Mouse (Mus musculus): ENCODE measurements around the gene Gpr153. TPM values are rescaled to one million over a fixed set of nuclear protein-coding genes. Genes with fewer than 3 reads are reported as not detected.

The Gpr153 gene
- total and polyA plus RNA-seq, 3 experiments = 0.08 TPM; not detected in 2

DNA sequence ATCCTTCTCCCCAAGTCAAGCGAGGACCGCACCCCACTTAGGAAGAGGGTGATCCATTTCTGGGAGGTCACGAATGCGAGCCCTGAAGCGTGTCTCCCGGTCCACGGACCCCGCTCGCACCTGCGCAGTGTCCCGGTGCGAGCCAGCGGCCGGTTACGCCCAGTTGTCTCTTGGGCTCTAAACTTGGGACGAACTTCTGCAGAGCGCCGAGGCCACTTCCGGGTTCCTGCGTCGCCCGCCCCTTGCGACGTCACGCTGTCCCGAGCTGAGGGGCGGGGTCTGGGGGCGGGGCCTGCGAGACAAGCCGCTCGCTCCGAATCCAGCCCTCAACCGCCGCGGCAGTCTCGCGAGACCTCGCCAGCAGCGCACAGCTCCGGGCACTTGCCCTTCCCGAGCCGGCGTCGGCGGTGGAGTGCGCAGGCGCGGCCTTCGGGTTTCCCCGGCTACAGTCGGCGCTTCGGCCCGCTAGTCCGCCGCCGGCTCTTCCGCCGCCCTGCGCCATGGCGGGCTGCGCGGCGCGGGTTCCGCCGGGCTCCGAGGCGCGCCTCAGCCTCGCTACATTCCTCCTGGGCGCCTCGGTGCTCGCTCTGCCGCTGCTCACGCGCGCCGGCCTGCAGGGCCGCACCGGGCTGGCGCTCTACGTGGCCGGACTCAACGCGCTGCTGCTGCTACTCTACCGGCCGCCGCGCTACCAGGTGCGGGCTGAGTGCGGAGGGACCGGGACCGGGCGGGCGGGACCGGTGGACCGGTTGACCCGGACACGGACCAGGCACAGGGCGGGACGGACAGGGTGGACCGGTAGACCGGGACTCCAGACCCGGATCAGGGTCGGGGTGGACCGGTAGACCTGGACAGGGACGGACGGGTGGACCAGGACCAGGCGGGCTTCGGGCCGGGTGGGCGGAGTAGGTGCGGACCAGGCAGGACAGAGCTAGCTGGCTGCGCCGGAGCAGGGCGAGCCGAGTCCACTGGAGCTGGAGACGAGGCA is 23.1 kb downstream of the Gpr153 start, which contains the start of gene Icmt:
Gene Icmt, plus strand, starts transcription at position 354 of the 988 bp plus-strand sequence.
- Histone ChIP-seq H3K4me1 (ENCODE audit: control insufficient read depth in 1 of 2, insufficient read depth in 2 of 2, low read length in 2 of 2) (peaks cover 4 to 14% of the 10 kb centered on the region in 2 experiments; a peak in 3 of 4 replicates), H3K27me3 (ENCODE audit: control insufficient read depth in 1 of 2, insufficient read depth in 2 of 2, low read length in 2 of 2) (no peaks in the 10 kb centered on the region), H3K36me3 (ENCODE audit: control insufficient read depth in 1 of 2, insufficient read depth in 2 of 2, low read length in 2 of 2) (peaks cover 0 to 8% of the 10 kb centered on the region in 2 experiments; a peak in 1 of 4 replicates), H3K27ac (ENCODE audit: control insufficient read depth, low read depth, low read length) (peak within 1 kb of the TSS; percentile 88), H3K9ac (ENCODE audit: control insufficient read depth, low read depth, low read length, poor library complexity, severe bottlenecking) (peak within 1 kb of the TSS; percentile 95), H3K79me2 (ENCODE audit: control insufficient read depth, insufficient read depth, low read length, poor library complexity) (peaks cover 20% of the 10 kb centered on the region), H3K4me3 (ENCODE audit: control insufficient read depth in 1 of 2, insufficient read depth in 1 of 2, low read depth in 2 of 2, low read length in 2 of 2) (peak within 1 kb of the TSS; percentile 72 to 86), H3K9me3 (replicated peaks; ENCODE audit: insufficient read depth, low read length) (no peaks in the 10 kb centered on the region)
- TF ChIP-seq NELFE (IDR thresholded peaks at IDR 0.05; ENCODE audit: low read depth, low read length) (peak; percentile 86), CHD2 (IDR thresholded peaks at IDR 0.05; ENCODE audit: low read length) (peak; percentile 97), MXI1 (IDR thresholded peaks at IDR 0.05; ENCODE audit: low read depth, low read length) (peak; percentile 60), NRF1 (IDR thresholded peaks at IDR 0.05; ENCODE audit: insufficient read depth, low read depth, low read length, poor library complexity, severe bottlenecking) (peak; percentile 75), SIN3A (IDR thresholded peaks at IDR 0.05; ENCODE audit: low read length) (peak; percentile 71), USF2 (IDR thresholded peaks at IDR 0.05; ENCODE audit: borderline replicate concordance in 1 of 2, insufficient read depth in 1 of 2, low read depth in 1 of 2, low read length in 2 of 2) (no peak), TCF12 (IDR thresholded peaks at IDR 0.05; ENCODE audit: low read depth, low read length) (peak; percentile 54), POLR2A (IDR thresholded peaks at IDR 0.05; ENCODE audit: control insufficient read depth in 1 of 2, insufficient read depth in 1 of 2, low read depth in 1 of 2, low read length in 2 of 2, poor library complexity in 1 of 2) (peak; percentile 80 to 96), HCFC1 (IDR thresholded peaks at IDR 0.05; ENCODE audit: low read depth, low read length) (peak; percentile 89), UBTF (IDR thresholded peaks at IDR 0.05; ENCODE audit: borderline replicate concordance, insufficient read depth, low read depth, low read length) (0 out of 2 replicates have a peak, but pooled peaks have one; percentile 79), CHD1 (IDR thresholded peaks at IDR 0.05; ENCODE audit: low read depth, low read length) (no peak), TBP (IDR thresholded peaks at IDR 0.05; ENCODE audit: low read depth, low read length) (0 out of 2 replicates have a peak, but pooled peaks have one; percentile 26), ELF1 (IDR thresholded peaks at IDR 0.05; ENCODE audit: low read depth, low read length) (peak; percentile 100), POLR2AphosphoS2 (IDR thresholded peaks at IDR 0.05; ENCODE audit: low read length) (peak; percentile 93), EP300 (IDR thresholded peaks at IDR 0.05; ENCODE audit: low read depth in 1 of 2, low read length in 2 of 2) (no peak)
- peak; percentile 99 for DNase-seq (ENCODE audit: low read depth, low spot score)

GRCm38 (mm10) chr4:152298836-152299235 is 24.8 kb downstream of the Gpr153 start:
- H3K36me3 ChIP-seq (ENCODE audit: control insufficient read depth in 1 of 2, insufficient read depth in 2 of 2, low read length in 2 of 2) = peaks cover 0 to 8% of the 10 kb centered on the region in 2 experiments; a peak in 1 of 4 replicates
- peaks cover 4 to 14% of the 10 kb centered on the region in 2 experiments; a peak in 3 of 4 replicates for H3K4me1 ChIP-seq (ENCODE audit: control insufficient read depth in 1 of 2, insufficient read depth in 2 of 2, low read length in 2 of 2)
- no peak overlapping the region; a peak in 1 of 4 replicates for H3K4me3 ChIP-seq (ENCODE audit: control insufficient read depth in 1 of 2, insufficient read depth in 1 of 2, low read depth in 2 of 2, low read length in 2 of 2)
- H3K27ac ChIP-seq (ENCODE audit: control insufficient read depth, low read depth, low read length) = no peak overlapping the region
- no peaks in the 10 kb centered on the region for H3K27me3 ChIP-seq (ENCODE audit: control insufficient read depth in 1 of 2, insufficient read depth in 2 of 2, low read length in 2 of 2)
- no peaks in the 10 kb centered on the region for H3K9me3 ChIP-seq (replicated peaks; ENCODE audit: insufficient read depth, low read length)
- peaks cover 20% of the 10 kb centered on the region for H3K79me2 ChIP-seq (ENCODE audit: control insufficient read depth, insufficient read depth, low read length, poor library complexity)
- TF ChIP-seq USF1 (IDR thresholded peaks at IDR 0.05; ENCODE audit: low read depth, low read length) = no peak
- no peak for DNase-seq (ENCODE audit: low read depth, low spot score)
- H3K9ac ChIP-seq (ENCODE audit: control insufficient read depth, low read depth, low read length, poor library complexity, severe bottlenecking) = peak overlapping the region; percentile 4; the same call in 1 of the 2 replicates

Measured in MEL (cell line).